Mouse (Mus musculus): ENCODE results near the gene Rnf151.

DNA sequence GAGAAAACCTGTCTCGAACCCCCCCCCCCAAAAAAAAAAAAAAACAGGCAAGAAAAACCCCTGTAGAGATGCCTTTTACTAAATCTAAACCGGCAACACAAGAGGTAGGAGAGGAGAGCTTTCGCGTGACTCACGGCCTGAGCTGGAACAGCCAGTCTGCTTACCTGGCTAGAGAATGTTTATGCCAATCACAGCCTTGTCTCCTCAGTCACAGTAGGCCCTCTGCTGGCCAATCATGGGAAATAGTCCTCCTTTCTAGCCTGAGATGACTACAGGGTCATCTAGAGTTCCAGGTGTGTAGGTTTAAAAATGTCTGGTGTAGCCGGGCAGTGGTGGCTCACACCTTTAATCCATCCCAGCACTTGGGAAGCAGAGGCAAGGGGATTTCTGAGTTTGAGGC is 50.4 kb downstream of the Rnf151 start:
- 0 out of 2 replicates have a peak, but pooled peaks have one; percentile 55 for TF ChIP-seq EP300 (IDR thresholded peaks at IDR 0.05; ENCODE audit: insufficient read depth, low read depth, low read length)
- peak; percentile 82 for TF ChIP-seq CTCF (IDR thresholded peaks at IDR 0.05)
